Mouse (Mus musculus) heart, embryonic 16.5 days (tissue): ENCODE measurements around the gene Upf3a. TPM values are rescaled to one million over a fixed set of nuclear protein-coding genes. Genes with fewer than 3 reads are reported as not detected.
"Not testable (repeated sequence)": the region's sequence is repeated elsewhere in the genome, so short reads cannot be mapped to it uniquely, and the experiment has no call there.

Source experiments
- ATAC-seq: fragments of 200-750 bp; cut with Nextera tagmentation; replicated peaks from 2 replicates; pipeline ENCODE4 v1.8.0; 2017; ENCODE audit warnings: moderate number of reproducible peaks; ENCODE audit not compliant: insufficient read depth, low FRiP score; ENCODE audit errors: extremely low read depth
- H3K27ac ChIP-seq: fragments of 300-500 bp; sonication (generic); 2 replicates; pipeline ENCODE4 v1.5.1; 2014; ENCODE audit warnings: mild to moderate bottlenecking, low read length, control low read depth, moderate library complexity
- H3K27me3 ChIP-seq: fragments of 300-500 bp; sonication (generic); 2 replicates; pipeline ENCODE4 v1.6.1; 2014; ENCODE audit warnings: low read length, mixed read lengths; ENCODE audit not compliant: control insufficient read depth, insufficient read depth
- H3K36me3 ChIP-seq: fragments of 300-500 bp; sonication (generic); 2 replicates; pipeline ENCODE4 v1.6.1; 2014; ENCODE audit not compliant: control insufficient read depth, insufficient read depth
- H3K4me1 ChIP-seq: fragments of 300-500 bp; sonication (generic); 2 replicates; pipeline ENCODE4 v1.6.1; 2014; ENCODE audit warnings: low read length, mixed read lengths; ENCODE audit not compliant: control insufficient read depth, insufficient read depth
- H3K4me2 ChIP-seq: fragments of 300-500 bp; sonication (generic); 2 replicates; pipeline ENCODE4 v1.6.1; 2014; ENCODE audit warnings: low read depth, mild to moderate bottlenecking, control low read depth, low read length
- H3K4me3 ChIP-seq: fragments of 300-500 bp; sonication (generic); 2 replicates; pipeline ENCODE4 v1.5.1; 2014; ENCODE audit warnings: mild to moderate bottlenecking, control low read depth, low read length
- H3K9ac ChIP-seq: fragments of 300-500 bp; sonication (generic); 2 replicates; pipeline ENCODE4 v1.6.1; 2014; ENCODE audit warnings: low read length, control low read depth
- H3K9me3 ChIP-seq: fragments of 300-500 bp; sonication (generic); replicated peaks from 2 replicates; pipeline ENCODE4 v1.6.1; 2016; ENCODE audit warnings: low read length; ENCODE audit not compliant: control insufficient read depth
- WGBS: fragments of 180-500 bp; shearing (Covaris S2); extraction: QIAGEN DNeasy Blood & Tissue Kit; methylation state at CpG from one replicate; pipeline ENCODE4 v1.1.7; 2014; 5-methylcytosine and 5-hydroxymethylcytosine counted together
- polyA plus RNA-seq: library from polyadenylated mRNA; unstranded; fragments of >200 nt; fragmentation: Nextera tagmentation; extraction: Ambion mirVana; gene quantifications from 2 replicates; pipeline ENCODE4 v1.2.1, GENCODE M21; 2015

Gene Upf3a
- 24.1 and 28.0 TPM in 2 replicates for polyA plus RNA-seq

DNA sequence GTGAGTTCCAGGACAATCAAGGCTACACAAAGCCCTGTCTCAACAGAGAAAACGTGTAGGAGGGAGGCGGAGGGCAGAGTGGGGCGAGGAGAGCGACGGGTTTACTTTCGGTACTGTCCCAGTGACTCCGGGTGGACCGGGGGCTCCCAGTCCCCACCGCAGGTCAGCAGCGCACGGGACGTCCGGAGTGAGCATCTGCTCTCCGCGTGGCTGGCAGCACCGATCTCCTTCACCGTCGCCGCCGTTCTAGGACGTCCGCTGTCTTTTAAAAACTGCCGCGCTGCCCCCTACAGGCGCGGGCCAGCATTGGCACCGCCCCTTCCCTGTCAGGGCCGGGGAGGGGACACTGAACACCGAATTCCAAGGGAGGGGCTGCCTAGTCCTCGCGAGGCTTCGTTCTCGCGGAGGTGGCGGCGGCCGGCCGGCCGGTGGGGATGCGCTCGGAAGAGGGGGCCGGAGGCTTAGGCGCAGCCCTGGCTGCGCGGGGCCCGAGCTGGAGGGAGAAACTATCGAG is at the start of gene Upf3a:
Upf3a (plus strand) TSS at position 366 of the 514 bp plus-strand sequence.
- no peaks in the 10 kb centered on the region for H3K9me3 ChIP-seq
- peak; percentile 94 for ATAC-seq
- H3K36me3 ChIP-seq: peaks cover 21% of the 10 kb centered on the region
- H3K27ac ChIP-seq: peak within 1 kb of the TSS; percentile 97
- H3K4me2 ChIP-seq: peak within 1 kb of the TSS; percentile 71
- H3K9ac ChIP-seq: peak within 1 kb of the TSS; percentile 97
- peaks cover 11% of the 10 kb centered on the region for H3K4me1 ChIP-seq
- no peaks in the 10 kb centered on the region for H3K27me3 ChIP-seq
- H3K4me3 ChIP-seq: peak within 1 kb of the TSS; percentile 75
- under 1% methylated on average over 47 of the region's 47 CpGs for WGBS

DNA sequence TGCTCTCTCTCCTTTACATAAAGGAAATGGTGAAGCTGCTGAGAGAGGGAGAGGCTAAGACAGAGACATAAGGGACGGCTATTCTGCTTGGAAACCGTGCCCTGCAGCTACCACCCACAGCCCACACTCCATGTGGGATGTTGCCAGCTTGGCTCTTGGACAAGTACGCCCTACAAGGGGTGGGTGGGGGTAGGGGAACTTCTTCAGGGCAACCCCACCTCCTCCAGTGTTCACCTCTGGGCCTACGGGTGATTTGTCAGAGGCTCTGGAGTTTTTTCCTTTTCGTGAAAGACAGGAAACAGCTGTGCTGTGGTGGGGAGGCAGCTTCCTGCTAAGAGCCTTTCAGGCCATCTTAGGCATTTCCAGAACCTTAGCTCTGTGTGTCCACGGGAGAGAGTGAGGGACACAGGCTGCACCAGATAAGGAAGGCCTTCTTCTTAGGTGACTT is 45.1 kb upstream of the Upf3a start:
- H3K27me3 ChIP-seq: no peaks in the 10 kb centered on the region
- H3K9ac ChIP-seq: no peak overlapping the region
- peak; percentile 69 for ATAC-seq
- no peaks in the 10 kb centered on the region for H3K36me3 ChIP-seq
- H3K4me3 ChIP-seq: no peak overlapping the region
- peak overlapping the region; percentile 66 for H3K27ac ChIP-seq
- 24% methylated on average over 6 of the region's 6 CpGs for WGBS
- H3K9me3 ChIP-seq: no peaks in the 10 kb centered on the region
- H3K4me2 ChIP-seq: peak overlapping the region; percentile 2; the same call in 1 of the 2 replicates
- no peaks in the 10 kb centered on the region for H3K4me1 ChIP-seq

DNA sequence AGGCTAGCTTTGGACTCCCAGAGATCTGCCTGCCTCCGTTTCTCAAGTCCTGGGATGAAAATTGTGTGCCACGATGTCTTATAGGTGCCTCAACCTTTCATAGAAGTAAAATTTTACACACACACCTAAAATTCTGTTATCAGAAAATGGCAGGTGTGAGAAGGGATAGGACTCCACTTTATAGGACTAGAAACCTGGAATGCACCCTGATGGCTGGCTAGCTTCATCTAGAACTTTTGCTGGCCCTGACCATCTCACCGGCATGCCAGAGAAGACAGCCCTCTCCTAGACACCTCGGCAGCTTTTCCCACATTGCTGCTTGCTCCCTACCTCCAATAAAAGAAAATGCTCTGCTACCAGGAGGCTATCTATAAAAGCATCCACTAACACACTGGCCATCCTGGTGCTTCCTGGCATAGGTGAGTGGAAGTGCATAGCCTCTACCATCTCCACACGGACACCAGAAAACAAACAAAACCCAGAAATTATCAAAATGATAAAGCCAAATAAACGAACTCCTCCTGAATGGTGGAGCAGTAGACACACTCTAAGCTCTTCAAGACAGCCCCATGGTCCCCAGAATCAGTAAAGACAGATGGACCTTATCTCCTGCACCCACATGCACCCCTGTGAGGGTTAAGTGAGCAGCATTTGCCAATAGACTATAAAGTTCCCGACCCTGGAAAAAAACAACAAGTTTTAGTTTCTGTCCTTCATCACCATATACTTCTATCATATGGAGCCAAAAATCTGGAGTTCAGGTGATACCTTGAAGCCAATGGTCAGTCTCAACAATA is 44.4 kb upstream of the Upf3a start:
- no peak for ATAC-seq
- WGBS: 61% methylated on average over 7 of the region's 7 CpGs
- no peak overlapping the region for H3K4me2 ChIP-seq

DNA sequence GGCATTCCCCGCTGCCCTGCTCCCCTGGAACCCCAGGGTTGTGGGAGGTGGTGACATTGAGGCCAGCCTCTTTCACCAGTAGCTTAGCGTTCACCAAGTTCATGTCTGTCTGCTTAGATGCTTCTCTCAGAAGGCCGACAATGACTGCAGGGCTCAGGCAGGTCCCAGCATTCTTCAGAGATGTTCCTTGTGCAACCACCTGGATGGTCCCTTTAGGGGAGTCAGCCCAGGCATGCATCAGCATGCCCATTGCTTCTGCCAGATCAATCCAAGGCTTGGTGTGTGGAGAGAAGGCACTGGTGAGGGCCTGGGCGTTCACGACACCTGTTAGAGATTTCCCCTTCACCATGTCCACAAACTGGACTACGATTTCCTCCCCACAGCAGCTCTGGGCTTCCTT is 39.2 kb upstream of the Upf3a start:
- not testable (repeated sequence) for H3K4me2 ChIP-seq, H3K4me1 ChIP-seq, H3K36me3 ChIP-seq, H3K9ac ChIP-seq, H3K4me3 ChIP-seq, H3K9me3 ChIP-seq, H3K27ac ChIP-seq, H3K27me3 ChIP-seq, ATAC-seq
- 86% methylated on average over 5 of the region's 6 CpGs for WGBS

More for the DNA sequence above, 44.4 kb upstream of the Upf3a start:
- H3K27ac ChIP-seq: peak overlapping the region; percentile 66
- no peaks in the 10 kb centered on the region for H3K27me3 ChIP-seq
- H3K4me3 ChIP-seq: no peak overlapping the region
- H3K9ac ChIP-seq: no peak overlapping the region
- no peaks in the 10 kb centered on the region for H3K9me3 ChIP-seq
- no peaks in the 10 kb centered on the region for H3K36me3 ChIP-seq
- H3K4me1 ChIP-seq: no peaks in the 10 kb centered on the region

DNA sequence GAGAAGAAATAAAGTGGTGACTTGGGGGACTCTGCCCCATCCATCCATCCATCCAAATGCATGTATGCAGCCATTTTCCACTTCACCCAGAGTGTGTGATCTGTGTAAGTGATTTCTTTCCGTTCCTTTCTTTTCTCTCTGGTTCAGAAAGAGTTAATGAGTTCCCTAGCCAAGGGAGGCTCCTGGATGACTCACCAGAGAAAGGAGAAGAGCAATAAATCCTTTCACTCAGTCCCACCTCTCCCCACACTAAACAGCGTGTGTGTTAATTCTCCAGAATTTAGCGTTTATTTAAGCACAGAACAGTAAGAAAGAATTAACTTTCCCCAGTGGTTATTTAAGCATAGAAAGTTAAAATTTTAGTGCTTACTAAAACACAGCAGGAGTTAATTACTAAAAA is 37.8 kb upstream of the Upf3a start:
- Histone ChIP-seq H3K9ac (no peak overlapping the region), H3K27ac (no peak overlapping the region), H3K36me3 (no peaks in the 10 kb centered on the region), H3K4me2 (no peak overlapping the region), H3K4me1 (no peaks in the 10 kb centered on the region), H3K4me3 (no peak overlapping the region), H3K27me3 (no peaks in the 10 kb centered on the region), H3K9me3 (peaks cover 3% of the 10 kb centered on the region; the same call in 1 of the 2 replicates)
- no peak for ATAC-seq
- WGBS: 24% methylated on average over 3 of the region's 3 CpGs

DNA sequence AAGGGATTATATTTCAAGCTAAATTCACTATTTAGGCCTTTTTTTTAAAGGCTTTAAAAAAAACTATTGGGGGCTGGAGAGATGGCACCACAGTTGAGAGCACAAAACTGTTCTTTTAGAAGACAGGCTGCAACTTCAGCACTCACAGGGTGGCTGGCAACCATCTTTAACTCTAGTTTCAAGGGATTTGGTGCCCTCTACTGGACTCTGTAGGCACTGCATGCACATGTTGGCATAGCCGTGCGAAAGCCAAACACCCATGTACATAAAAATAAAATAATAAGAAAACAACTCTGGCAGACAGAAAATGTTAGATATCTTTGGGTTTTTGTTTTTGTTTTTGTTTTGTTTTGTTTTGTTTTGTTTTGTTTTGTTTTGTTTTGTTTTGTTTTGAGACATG is 31.7 kb upstream of the Upf3a start:
- Histone ChIP-seq H3K27ac (no peak overlapping the region), H3K27me3 (no peaks in the 10 kb centered on the region), H3K9me3 (peaks cover 3% of the 10 kb centered on the region; the same call in 1 of the 2 replicates), H3K9ac (no peak overlapping the region), H3K4me1 (peaks cover 12% of the 10 kb centered on the region), H3K4me3 (no peak overlapping the region), H3K4me2 (no peak overlapping the region), H3K36me3 (no peaks in the 10 kb centered on the region)
- no peak for ATAC-seq
- 26% methylated on average over 2 of the region's 2 CpGs for WGBS

DNA sequence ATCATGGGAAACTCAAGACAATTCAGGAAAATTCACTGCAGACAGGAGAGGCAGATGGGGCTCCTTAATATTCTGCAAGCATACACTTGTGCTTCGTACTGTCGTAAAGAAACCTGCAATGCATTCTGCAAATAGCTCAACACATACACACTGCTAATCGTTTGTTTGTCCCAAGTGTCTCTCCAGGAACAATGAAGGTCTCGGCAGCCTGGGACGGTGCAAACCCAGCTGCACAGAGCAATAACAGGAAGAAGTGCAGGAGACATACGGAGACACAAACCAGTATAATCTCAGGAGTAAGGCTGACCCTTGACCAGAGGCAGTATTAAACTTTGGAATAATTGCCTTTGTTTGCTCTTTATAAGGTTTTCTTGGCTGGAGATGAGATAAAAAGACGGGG is 28.9 kb upstream of the Upf3a start:
- Histone ChIP-seq H3K4me2 (peak overlapping the region; percentile 12; the same call in 1 of the 2 replicates), H3K4me1 (peaks cover 16% of the 10 kb centered on the region), H3K27ac (no peak overlapping the region), H3K9me3 (no peaks in the 10 kb centered on the region), H3K4me3 (no peak overlapping the region), H3K27me3 (no peaks in the 10 kb centered on the region), H3K36me3 (peaks cover 5% of the 10 kb centered on the region), H3K9ac (no peak overlapping the region; the same call in 1 of the 2 replicates)
- WGBS: 50% methylated on average over 7 of the region's 7 CpGs
- ATAC-seq: no peak

DNA sequence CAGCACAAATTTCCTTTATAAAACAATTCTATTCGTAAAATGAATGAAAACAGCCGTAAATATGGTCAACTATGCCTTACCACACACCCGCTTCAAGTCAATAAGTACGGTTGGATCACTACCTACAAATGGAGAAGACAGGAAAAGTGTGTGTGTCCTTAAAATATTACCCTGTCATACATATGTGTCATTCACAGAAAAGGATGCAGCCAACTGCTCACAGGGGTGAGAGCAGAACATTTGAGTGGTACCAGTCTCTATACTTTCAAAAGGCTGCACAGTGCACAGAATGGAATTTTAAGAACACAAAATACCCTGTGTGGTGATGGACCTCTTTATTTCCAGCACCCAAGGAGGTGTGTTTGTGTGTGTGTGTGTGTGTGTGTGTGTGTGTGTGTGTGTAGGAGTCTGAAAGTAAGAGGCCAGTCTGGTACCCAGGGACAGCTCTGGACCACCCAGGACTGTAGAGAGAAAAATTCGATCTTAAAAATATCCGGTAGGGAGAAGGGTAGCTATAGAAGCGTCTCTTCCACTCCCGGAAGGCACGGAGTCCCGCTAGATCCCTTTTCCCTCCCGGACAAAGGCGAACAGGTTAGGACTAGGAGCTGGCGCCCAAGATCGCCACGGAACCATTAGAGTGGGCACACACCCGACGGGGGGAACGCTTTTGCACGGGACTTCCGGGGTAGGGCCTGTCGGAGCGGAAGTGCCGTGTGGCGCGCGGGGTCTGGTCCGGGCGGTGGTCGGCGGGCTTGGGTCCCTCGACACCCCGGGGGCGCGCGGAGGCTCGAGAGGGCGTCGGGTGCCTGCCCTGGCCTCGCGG is 28.2 kb upstream of the Upf3a start, which contains the start of gene Cdc16:
Cdc16 (plus strand) TSS at position 695 of the 823 bp plus-strand sequence.
- WGBS: 7% methylated on average over 40 of the region's 40 CpGs
- no peaks in the 10 kb centered on the region for H3K27me3 ChIP-seq
- ATAC-seq: peak; percentile 92
- peaks cover 16% of the 10 kb centered on the region for H3K4me1 ChIP-seq
- peak within 1 kb of the TSS; percentile 99 for H3K9ac ChIP-seq
- H3K36me3 ChIP-seq: peaks cover 7% of the 10 kb centered on the region
- H3K4me3 ChIP-seq: peak within 1 kb of the TSS; percentile 99
- H3K9me3 ChIP-seq: no peaks in the 10 kb centered on the region
- peak within 1 kb of the TSS; percentile 93 for H3K4me2 ChIP-seq
- H3K27ac ChIP-seq: peak within 1 kb of the TSS; percentile 91
